Mouse (Mus musculus) intestine, embryonic 15.5 days (tissue): ENCODE data around the gene Lrrc29. TPM values are rescaled to one million over a fixed set of nuclear protein-coding genes. Genes with fewer than 3 reads are reported as not detected.

ENCODE experiments used
- ATAC-seq: fragments of 200-750 bp; cut with Nextera tagmentation; 2 replicates; pipeline ENCODE4 v1.8.0; 2017; ENCODE audit warnings: moderate TSS enrichment, moderate library complexity
- H3K27ac ChIP-seq: fragments of 300-500 bp; sonication (generic); 2 replicates; pipeline ENCODE4 v1.5.1; 2015; ENCODE audit warnings: mild to moderate bottlenecking, inconsistent platforms
- H3K27me3 ChIP-seq: fragments of 300-500 bp; sonication (generic); replicated peaks from 2 replicates; pipeline ENCODE4 v1.6.1; 2015; ENCODE audit warnings: inconsistent platforms
- H3K36me3 ChIP-seq: fragments of 300-500 bp; sonication (generic); 2 replicates; pipeline ENCODE4 v1.6.1; 2015; ENCODE audit warnings: inconsistent platforms
- H3K4me1 ChIP-seq: fragments of 300-500 bp; sonication (generic); replicated peaks from 2 replicates; pipeline ENCODE4 v1.6.1; 2015; ENCODE audit warnings: inconsistent platforms
- H3K4me2 ChIP-seq: fragments of 300-500 bp; sonication (generic); replicated peaks from 2 replicates; pipeline ENCODE4 v1.6.1; 2015; ENCODE audit warnings: mild to moderate bottlenecking, inconsistent platforms
- H3K4me3 ChIP-seq: fragments of 300-500 bp; sonication (generic); replicated peaks from 2 replicates; pipeline ENCODE4 v1.5.1; 2015; ENCODE audit warnings: inconsistent platforms
- H3K9ac ChIP-seq: fragments of 300-500 bp; sonication (generic); 2 replicates; pipeline ENCODE4 v1.6.1; 2015; ENCODE audit warnings: inconsistent platforms
- H3K9me3 ChIP-seq: fragments of 300-500 bp; sonication (generic); 2 replicates; pipeline ENCODE4 v1.6.1; 2016; ENCODE audit warnings: inconsistent platforms
- WGBS: fragments of 180-500 bp; shearing (Covaris S2); methylation state at CpG from one replicate; pipeline ENCODE4 v1.1.7; 2015; 5-methylcytosine and 5-hydroxymethylcytosine counted together
- polyA plus RNA-seq: library from polyadenylated mRNA; unstranded; fragments of >200 nt; fragmentation: Nextera tagmentation; extraction: Ambion mirVana; gene quantifications from 2 replicates; pipeline ENCODE4 v1.2.1, GENCODE M21; 2015

Lrrc29 gene
- polyA plus RNA-seq, 1 experiment from 2014 or later: 1.3 TPM

DNA sequence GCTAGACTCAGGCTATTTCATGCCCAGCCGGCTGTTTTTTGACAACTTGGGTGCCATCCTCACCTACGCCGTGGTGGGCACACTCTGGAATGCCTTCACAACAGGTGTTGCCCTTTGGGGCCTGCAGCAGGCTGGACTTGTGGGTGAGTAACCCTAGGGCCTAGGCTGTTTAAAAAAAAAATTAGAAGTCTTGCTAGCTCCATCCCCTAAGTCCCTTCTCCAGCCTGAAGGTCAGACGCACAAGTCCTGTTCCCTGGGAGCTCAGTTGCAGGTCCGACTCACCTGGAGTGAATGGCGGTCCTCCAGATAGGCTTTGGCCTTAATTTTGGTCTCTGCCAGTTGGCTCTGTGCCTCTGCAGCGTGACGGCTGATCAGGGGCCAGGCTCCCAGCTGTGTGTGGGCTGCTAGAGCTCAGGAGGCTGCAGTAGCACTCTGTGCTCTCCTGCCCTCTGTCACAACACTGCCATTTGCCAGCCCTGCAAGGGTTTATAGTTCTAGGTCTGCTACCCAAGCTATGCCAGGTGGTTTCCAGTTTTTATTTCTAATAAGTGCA is 27.6 kb upstream of the Lrrc29 start:
- no peak for ATAC-seq
- H3K4me1 ChIP-seq: peaks cover 17% of the 10 kb centered on the region
- no peak overlapping the region for H3K4me3 ChIP-seq
- H3K9me3 ChIP-seq: no peaks in the 10 kb centered on the region
- peaks cover 8% of the 10 kb centered on the region; the same call in 1 of the 2 replicates for H3K27me3 ChIP-seq
- no peak overlapping the region for H3K9ac ChIP-seq
- H3K27ac ChIP-seq: no peak overlapping the region
- H3K4me2 ChIP-seq: no peak overlapping the region
- no peaks in the 10 kb centered on the region for H3K36me3 ChIP-seq
- 85% methylated on average over 8 of the region's 8 CpGs for WGBS

DNA sequence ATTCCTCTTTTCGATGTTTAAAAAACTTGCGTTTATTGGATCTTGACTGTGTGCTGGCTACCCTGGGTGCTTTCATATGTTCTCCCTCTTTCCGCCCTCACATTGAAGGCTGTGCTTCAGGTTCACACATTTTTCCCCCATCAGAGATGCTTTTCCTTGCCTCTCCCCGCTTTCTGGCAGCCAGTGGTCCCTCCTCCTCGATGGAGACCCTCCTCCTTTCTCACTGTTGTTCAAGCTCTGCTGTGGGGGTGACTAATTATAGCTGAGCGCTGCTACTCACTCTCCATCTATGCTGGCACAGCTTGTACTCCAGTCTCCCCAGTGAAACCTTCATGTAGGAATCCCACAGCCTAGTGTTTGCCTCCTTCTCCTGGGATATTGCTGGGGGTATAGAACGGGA is 24.1 kb upstream of the Lrrc29 start:
- peak overlapping the region; percentile 98 for H3K4me2 ChIP-seq

DNA sequence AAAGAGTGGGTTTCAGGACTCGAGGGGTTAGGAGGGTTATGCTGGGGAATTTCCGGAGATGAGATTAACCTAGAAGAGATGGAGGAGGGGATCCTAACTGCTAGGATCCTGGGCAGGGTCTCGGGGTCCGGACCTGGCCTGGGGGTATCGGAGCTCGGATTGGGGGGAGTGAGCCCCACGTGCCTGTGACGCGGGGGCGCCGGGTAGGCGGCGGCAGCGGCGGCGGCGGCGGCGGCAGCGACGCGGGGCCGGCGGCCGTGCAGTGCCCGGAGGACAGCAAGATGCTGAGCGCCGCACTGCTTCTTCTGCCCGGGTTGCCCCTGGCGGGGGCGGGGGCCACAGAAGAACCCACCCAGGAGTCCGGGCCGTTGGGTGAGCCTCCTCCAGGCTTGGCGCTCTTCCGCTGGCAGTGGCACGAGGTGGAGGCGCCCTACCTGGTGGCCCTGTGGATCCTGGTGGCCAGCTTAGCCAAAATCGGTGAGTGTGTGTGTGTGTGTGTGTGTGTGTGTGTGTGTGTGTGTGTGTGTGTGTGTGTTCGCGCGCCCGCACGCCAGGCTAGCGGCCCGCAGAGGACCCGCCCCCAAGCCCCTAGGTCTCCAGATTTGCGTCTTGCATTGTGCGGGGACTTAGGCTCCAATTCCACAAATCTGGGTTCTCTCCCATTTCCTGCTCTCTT is 23.2 kb upstream of the Lrrc29 start:
- Histone ChIP-seq H3K27ac (no peak overlapping the region), H3K36me3 (no peaks in the 10 kb centered on the region), H3K9me3 (no peaks in the 10 kb centered on the region), H3K4me2 (peak overlapping the region; percentile 98), H3K9ac (peak overlapping the region; percentile 59), H3K27me3 (peaks cover 10% of the 10 kb centered on the region; the same call in 1 of the 2 replicates), H3K4me1 (peaks cover 39% of the 10 kb centered on the region), H3K4me3 (peak overlapping the region; percentile 74)
- whole genome bisulfite sequencing: under 1% methylated on average over 47 of the region's 48 CpGs
- no peak for ATAC-seq

More for the DNA sequence above, 24.1 kb upstream of the Lrrc29 start:
- no peak for ATAC-seq
- no peak overlapping the region for H3K9ac ChIP-seq
- no peak overlapping the region for H3K4me3 ChIP-seq
- H3K36me3 ChIP-seq: no peaks in the 10 kb centered on the region
- WGBS: 47% methylated on average over 7 of the region's 7 CpGs
- peaks cover 10% of the 10 kb centered on the region; the same call in 1 of the 2 replicates for H3K27me3 ChIP-seq
- peaks cover 33% of the 10 kb centered on the region for H3K4me1 ChIP-seq
- no peak overlapping the region for H3K27ac ChIP-seq
- no peaks in the 10 kb centered on the region for H3K9me3 ChIP-seq

DNA sequence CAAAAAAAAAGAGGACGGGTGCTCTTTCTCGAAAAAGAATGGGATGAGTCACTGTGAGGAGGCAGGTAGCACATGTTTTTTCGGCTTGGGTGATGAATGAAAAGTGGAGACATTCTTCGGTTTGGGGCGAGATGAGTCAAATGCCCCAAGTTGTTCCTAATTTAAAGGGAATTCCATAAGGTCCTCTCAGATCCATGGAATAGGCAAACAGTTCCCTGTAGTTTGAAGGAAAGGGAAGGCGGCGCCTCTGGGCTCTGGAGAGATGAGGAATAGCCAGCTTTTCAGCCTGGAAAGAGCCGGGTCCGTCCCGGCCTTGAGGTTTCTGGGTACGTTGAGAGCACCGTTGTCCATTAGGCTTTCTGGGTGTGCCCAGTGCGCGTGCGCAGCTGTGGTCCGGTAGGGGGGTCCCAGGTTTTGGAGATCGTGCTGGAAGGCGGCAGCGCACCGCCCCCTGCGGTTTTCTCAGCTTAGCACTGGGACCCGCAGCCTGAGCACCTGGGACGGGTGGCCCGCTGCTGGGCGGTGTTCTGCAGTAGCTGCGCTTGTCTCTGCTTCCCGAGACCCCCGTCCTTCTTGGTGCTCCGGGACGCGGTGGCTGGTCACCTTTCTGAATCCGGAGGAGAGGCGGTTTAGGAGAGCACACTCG is 22.5 kb upstream of the Lrrc29 start, which contains the start of gene Slc9a5:
Slc9a5 (plus strand) TSS at position 394 of the 646 bp plus-strand sequence.
- H3K4me3 ChIP-seq: peak within 1 kb of the TSS; percentile 74
- H3K9ac ChIP-seq: peak within 1 kb of the TSS; percentile 66
- no peaks in the 10 kb centered on the region for H3K9me3 ChIP-seq
- ATAC-seq: peak; percentile 11; the same call in 1 of the 2 replicates
- H3K27me3 ChIP-seq: peaks cover 10% of the 10 kb centered on the region; the same call in 1 of the 2 replicates
- H3K27ac ChIP-seq: peak within 1 kb of the TSS; percentile 92
- under 1% methylated on average over 34 of the region's 34 CpGs for WGBS
- no peaks in the 10 kb centered on the region for H3K36me3 ChIP-seq
- H3K4me2 ChIP-seq: peak within 1 kb of the TSS; percentile 98
- peaks cover 40% of the 10 kb centered on the region for H3K4me1 ChIP-seq

DNA sequence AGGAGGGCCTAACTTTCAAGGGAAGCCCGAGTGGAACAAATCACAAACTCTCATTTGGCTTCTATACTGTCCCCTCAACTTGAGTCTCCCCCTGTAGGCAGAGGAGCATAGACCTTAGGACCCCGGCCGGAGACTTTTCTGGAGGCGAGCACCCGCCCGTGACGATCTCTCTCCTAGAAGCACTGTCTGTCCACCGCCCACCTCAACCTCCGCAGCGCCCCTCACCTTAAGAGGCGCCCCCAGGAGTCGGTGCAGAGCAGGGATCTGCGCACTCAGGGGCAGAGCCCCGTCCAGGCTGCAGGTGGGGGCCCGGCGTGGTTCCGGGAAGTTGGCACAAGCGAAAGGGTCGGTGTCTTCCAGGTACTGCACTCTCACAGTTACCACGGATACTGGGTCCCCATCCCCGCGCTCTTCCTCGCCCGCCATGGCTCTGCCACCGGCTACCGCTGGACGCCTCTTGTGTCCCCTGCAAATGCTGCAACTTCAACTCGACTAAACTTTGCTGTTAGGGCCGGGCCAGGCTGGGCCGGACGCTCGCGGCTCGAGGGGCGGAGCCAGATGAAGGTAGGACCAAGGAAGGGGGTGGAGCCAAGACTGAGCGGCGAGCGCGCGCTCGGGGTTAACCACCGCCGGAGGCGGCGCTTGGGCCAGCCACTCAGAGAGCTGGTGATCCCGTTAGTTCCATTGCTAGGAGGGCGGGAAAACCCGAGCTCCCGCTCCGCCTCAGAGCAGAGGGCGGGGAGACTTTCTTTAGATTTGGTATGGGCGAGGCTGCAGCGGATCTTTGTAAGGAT is 21.5 kb upstream of the Lrrc29 start, which contains the start of gene Fhod1:
Fhod1 (minus strand) TSS at position 526 of the 794 bp plus-strand sequence.
- Histone ChIP-seq H3K36me3 (no peaks in the 10 kb centered on the region), H3K4me1 (peaks cover 40% of the 10 kb centered on the region), H3K9me3 (no peaks in the 10 kb centered on the region), H3K4me2 (peak within 1 kb of the TSS; percentile 98), H3K27me3 (peaks cover 10% of the 10 kb centered on the region; the same call in 1 of the 2 replicates), H3K4me3 (peak within 1 kb of the TSS; percentile 74), H3K9ac (peak within 1 kb of the TSS; percentile 66), H3K27ac (peak within 1 kb of the TSS; percentile 92)
- ATAC-seq: peak; percentile 92
- WGBS: under 1% methylated on average over 53 of the region's 53 CpGs

DNA sequence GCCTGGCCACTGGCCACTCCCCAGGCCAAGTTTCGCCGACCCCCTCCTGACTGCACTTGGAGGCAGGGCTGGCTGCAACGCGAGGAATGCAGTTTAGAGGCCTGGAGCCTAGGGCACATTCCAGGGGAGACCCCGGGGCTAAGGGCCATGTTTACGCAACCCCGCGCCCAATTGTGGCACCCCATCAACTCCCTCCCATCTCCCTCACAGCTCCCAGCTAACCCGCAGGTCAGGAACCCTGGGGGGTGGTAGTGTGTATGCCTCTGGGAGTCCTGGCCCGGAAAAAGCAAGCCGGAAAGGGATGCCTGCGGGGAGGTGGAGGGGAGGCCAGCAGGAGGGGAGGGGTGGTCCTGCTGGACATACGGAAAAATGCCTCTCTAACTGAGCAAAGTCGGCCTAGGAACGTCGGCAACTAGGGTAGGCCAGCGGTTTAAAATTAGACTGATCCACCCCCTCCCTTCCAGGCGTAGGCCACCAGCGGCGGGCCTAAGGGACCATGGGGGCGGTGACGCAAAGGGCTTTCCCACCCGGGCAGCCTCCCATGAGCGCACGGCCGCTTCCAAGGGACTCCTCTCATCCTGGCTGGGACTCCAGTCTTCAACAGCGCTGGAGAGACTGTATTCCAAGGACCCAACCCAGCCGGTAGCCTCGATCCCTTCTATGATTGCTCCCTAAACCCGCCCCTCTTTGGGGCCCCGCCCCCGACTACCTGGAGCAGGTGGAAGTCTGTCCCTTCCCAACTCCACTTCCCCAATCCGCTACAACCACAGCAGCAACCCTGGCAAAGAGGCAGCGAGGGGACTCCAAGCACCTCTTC is 20.7 kb upstream of the Lrrc29 start:
- Histone ChIP-seq H3K9me3 (no peaks in the 10 kb centered on the region), H3K27ac (peak overlapping the region; percentile 92), H3K4me3 (peak overlapping the region; percentile 74), H3K9ac (peak overlapping the region; percentile 66), H3K4me2 (peak overlapping the region; percentile 98), H3K4me1 (peaks cover 40% of the 10 kb centered on the region), H3K36me3 (no peaks in the 10 kb centered on the region), H3K27me3 (peaks cover 10% of the 10 kb centered on the region; the same call in 1 of the 2 replicates)
- 1% methylated on average over 34 of the region's 34 CpGs for WGBS
- ATAC-seq: peak; percentile 65

DNA sequence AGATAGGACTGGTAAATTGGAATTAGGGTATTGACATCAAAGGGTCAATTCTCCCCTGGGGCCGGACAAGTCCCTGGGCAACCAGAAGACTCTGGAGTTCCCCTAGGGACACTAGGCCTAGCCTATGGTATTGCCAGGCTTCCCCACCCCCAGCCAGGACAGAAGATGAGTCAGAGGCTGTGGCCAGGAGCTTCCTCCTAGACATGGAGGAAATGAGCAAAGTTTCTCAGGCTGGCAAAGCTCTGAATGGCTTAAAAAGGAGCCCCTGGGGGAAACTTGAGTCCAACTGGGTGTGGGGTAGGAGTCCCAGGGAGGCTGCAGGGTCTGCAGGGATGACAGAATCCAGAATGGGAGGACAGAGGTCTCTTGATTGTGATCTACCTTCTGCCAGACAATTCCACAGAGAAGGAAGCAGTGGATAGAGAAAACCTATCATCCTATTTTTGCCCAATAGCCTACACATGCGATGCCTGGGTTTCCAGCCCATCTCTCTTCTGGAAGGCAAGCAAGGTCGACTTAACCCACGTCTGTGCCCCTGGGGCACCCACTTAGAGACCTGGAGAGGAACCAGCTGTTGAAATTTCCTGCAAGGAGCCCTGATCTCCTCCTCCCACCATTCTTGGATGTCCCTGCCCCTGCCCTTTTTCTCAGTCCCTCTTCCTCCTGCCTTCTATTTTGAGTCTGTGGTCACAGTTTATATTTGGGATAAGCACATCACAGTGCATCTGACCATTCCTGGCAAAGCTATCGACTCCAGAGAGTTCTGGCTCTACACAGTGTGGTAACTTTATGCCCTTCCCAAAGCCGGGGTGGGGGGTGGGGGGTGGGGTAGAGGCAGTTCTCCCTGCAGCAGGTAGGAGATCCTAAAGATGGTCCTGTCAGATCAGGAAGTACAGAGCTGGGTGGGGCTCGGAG is 19.2 kb upstream of the Lrrc29 start:
- H3K27me3 ChIP-seq: peaks cover 9% of the 10 kb centered on the region; the same call in 1 of the 2 replicates
- peaks cover 53% of the 10 kb centered on the region for H3K4me1 ChIP-seq
- H3K27ac ChIP-seq: peak overlapping the region; percentile 40; the same call in 1 of the 2 replicates
- 44% methylated on average over 7 of the region's 7 CpGs for WGBS
- no peaks in the 10 kb centered on the region for H3K9me3 ChIP-seq
- H3K36me3 ChIP-seq: no peaks in the 10 kb centered on the region
- H3K4me3 ChIP-seq: no peak overlapping the region
- no peak for ATAC-seq
- 0 out of 2 replicates have a peak overlapping the region, but pooled peaks have one; percentile 8 for H3K9ac ChIP-seq
- H3K4me2 ChIP-seq: peak overlapping the region; percentile 98

DNA sequence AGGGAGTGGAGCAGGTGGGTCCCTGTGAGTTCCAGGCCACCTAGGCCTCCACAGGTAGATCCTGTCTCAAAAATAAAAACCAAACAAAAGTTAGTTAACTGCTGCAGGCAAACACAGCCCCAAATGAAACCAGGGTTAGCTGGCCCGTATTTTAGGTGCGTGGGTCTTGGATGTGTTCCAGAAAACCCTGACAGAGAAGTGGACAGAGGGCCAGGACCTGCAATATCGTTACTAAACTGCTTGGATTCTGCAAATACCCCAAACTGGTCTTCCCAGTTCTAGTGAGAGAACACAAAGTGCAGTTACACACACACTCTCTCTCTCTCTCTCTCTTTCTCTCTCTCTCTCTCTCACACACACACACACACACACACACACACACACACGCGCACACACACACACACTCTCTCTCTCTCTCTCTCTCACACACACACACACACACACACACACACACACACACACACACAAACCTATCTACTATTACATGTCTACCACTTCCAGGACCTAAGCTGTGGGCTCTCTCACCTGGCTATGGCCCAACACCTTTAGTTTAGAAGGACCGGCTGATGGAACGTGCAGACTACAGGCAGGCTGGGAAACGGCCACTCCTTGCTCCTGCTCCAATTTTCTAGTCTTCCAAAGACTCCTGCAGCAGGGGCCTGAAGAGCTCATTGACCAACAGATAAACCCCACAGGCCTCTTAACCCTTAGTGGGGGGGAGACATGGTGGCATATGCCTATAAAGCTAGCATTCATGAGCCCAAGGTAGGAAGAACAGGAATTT is 17.9 kb upstream of the Lrrc29 start:
- no peaks in the 10 kb centered on the region for H3K36me3 ChIP-seq
- WGBS: 47% methylated on average over 8 of the region's 8 CpGs
- no peak for ATAC-seq

DNA sequence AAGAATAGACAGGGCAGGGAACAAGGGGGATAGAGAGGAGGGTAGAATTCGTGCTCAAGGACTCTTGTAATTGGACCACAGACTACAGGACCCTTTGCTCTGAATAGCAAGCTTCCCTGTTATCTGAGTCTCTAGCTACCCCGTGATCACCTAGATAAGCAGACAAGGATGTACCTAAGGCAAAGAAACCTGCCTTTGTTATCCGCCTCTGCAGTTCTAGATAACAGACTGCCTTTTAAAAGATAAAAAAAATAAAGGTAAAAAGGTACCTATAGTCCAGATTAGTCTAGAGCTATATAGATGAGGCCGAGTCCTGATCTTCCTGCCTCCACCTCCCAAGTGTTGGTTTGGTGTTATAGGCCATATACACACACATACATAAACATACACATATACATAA is 16.7 kb upstream of the Lrrc29 start:
- H3K4me3 ChIP-seq: no peak overlapping the region
- no peaks in the 10 kb centered on the region for H3K27me3 ChIP-seq
- no peaks in the 10 kb centered on the region for H3K9me3 ChIP-seq
- no peaks in the 10 kb centered on the region for H3K36me3 ChIP-seq
- peaks cover 50% of the 10 kb centered on the region for H3K4me1 ChIP-seq
- no peak for ATAC-seq
- H3K4me2 ChIP-seq: no peak overlapping the region
- 58% methylated on average over 4 of the region's 4 CpGs for WGBS
- H3K9ac ChIP-seq: no peak overlapping the region
- H3K27ac ChIP-seq: no peak overlapping the region

More for the DNA sequence above, 17.9 kb upstream of the Lrrc29 start:
- peaks cover 50% of the 10 kb centered on the region for H3K4me1 ChIP-seq
- no peaks in the 10 kb centered on the region for H3K9me3 ChIP-seq
- H3K27ac ChIP-seq: no peak overlapping the region; the same call in 1 of the 2 replicates
- no peak overlapping the region for H3K4me3 ChIP-seq
- no peak overlapping the region for H3K9ac ChIP-seq
- 0 out of 2 replicates have a peak, but pooled peaks cover 6% of the 10 kb centered on the region for H3K27me3 ChIP-seq
- no peak overlapping the region for H3K4me2 ChIP-seq

DNA sequence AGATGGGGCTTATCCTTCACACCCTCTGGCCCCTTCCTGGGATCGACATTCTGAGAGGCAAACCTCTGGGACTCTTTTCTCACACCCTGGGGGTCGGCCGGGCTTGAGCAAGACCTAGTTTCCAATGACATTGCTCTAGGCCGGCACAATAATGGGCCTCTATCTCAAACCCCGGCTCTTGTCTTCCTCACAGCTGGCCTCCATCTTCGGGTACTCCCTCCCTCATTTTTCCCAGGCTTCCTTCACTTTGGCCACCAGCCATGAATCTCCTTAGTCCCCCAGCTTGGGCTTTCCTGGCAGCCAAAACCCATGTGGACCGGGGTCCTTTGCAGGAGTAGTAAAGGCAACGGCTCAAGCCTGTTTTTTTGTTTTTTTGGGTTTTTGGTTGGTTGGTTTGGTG is 15.3 kb upstream of the Lrrc29 start:
- H3K27me3 ChIP-seq: no peaks in the 10 kb centered on the region
- no peak overlapping the region for H3K9ac ChIP-seq
- WGBS: 43% methylated on average over 8 of the region's 8 CpGs
- H3K36me3 ChIP-seq: peaks cover 5% of the 10 kb centered on the region; the same call in 1 of the 2 replicates
- peaks cover 42% of the 10 kb centered on the region for H3K4me1 ChIP-seq
- H3K4me3 ChIP-seq: no peak overlapping the region
- peak overlapping the region; percentile 5; the same call in 1 of the 2 replicates for H3K4me2 ChIP-seq
- no peaks in the 10 kb centered on the region for H3K9me3 ChIP-seq
- peak overlapping the region; percentile 54 for H3K27ac ChIP-seq
- no peak for ATAC-seq
